Mouse (Mus musculus) ES-CJ7 (cell line): ENCODE data around the gene Mreg.
"Not testable (repeated sequence)": the region's sequence is repeated elsewhere in the genome, so short reads cannot be mapped to it uniquely, and the experiment has no call there.

Source experiments
- DNase-seq: peaks from one replicate; pipeline ENCODE4 v3.0.0; 2011; ENCODE audit warnings: low read depth, low spot score

Mreg gene

DNA sequence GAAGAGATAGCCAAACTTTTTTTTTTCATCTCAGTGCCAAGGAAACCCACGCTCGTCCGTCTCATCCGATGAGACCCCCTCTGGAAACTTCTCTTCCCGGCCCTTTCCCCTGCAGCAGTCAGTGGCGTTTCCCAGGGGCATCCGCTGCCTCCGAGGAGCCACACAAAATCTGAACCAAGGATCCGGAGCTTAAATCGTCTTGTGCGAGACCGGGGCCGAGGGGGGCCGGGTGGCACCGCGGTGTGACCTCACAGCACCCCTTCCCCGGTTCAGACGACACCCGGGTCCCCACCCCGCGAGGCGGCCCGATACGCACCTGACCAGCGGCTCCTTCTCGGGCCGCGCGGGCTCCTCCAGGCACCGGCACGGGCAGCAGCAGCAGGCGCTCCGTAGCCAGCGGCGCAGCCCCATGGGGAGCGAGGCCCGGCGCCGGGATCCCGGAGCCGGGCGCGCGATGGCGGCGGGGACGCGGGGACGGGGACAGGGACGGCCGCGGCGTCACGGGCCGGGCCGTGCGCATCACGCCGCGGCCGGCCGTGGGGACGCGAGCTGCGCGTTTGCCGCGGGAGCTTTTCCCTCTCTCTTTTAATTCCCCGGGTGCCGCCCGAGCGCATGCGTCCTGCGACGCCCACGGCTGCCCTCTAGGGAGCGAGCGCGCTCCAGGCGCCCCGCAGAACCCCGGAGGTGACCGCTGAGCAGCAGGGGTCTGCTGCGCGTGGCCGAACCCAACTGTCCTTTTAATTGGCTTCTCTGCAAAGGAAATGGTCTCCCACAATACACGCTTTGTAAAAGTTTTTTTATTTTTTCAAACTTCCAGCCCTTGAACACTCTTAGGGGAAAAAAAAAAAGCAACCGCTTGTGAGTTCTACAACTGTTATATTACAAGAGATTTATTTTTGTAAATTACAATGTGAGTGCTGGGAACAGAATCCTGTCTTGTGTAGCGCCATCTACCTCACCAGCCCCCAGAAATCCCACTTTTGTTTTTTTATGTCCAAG, at the start of gene Mreg:
Gene Mreg, minus strand, starts transcription at position 607 of the 999 bp plus-strand sequence.
- peak; percentile 92 for DNase-seq

DNA sequence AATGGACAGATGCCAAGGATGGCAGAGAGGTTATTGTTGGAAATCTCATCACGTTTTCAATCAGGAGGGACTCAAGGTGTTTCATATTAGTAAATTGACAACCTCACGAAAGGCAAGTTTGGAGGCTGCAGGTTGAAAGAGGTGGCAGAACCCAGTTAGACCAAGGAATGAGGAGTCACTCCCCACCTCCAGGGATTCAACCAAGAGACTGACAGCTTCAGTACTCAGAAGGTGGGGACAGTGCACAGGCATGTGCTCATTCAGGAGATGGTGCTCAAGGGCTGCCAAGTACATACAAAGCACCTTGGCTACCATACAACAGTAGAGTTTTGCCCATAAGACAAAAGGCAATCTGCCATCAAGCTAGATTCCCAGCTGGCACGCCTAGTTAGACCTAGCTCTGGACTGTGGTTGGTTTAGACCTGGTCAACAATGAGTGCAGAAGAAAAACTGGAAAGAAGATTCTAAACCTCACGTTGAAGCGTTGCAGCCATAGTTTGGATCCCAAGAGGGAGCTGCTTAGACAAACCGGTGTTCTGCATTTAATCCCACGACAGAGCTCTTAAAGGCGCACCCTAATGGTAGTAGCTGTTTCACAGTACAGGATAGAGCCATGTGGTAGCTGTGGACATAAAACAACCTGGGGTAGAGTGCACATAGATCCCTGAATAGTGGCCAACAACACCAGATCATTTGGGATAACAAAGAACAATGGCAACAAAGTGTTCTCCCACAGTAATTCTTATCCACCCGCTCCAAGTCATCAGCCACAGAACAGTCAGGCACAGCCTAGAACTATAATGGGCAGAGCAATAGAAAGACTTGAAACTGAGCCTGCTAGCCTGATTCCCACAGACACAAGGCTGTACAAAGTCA, 44.5 kb upstream of the Mreg start:
- DNase-seq = no peak

GRCm38 (mm10) chr1:72255854-72256175, 43.7 kb upstream of the Mreg start:
- no peak for DNase-seq

GRCm38 (mm10) chr1:72255062-72255853, 43.2 kb upstream of the Mreg start:
- DNase-seq = peak; percentile 99

GRCm38 (mm10) chr1:72254545-72255061, 42.5 kb upstream of the Mreg start:
- peak; percentile 98 for DNase-seq

- peak; percentile 69 for DNase-seq
These were observed 41.9 kb upstream of the Mreg start for GRCm38 (mm10) chr1:72253881-72254491.

DNA sequence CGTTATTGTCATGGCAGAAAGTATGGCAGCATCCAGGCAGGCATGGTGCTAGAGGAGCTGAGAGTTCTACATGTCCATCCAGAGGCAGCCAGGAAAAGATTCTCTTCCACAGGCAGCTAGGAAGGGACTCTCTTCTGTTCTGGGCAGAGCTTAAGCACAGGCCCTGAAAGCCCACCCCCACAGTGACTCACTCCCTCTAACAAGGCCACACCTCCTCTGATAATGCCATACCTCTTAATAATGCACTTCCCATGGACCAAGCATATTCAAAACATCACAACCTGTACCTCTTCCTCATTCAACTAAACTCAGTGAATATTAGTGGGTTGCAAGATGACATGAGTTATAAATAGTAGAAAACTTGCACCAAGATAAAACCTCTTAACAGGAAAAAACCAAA, 39.7 kb upstream of the Mreg start:
- no peak for DNase-seq

DNA sequence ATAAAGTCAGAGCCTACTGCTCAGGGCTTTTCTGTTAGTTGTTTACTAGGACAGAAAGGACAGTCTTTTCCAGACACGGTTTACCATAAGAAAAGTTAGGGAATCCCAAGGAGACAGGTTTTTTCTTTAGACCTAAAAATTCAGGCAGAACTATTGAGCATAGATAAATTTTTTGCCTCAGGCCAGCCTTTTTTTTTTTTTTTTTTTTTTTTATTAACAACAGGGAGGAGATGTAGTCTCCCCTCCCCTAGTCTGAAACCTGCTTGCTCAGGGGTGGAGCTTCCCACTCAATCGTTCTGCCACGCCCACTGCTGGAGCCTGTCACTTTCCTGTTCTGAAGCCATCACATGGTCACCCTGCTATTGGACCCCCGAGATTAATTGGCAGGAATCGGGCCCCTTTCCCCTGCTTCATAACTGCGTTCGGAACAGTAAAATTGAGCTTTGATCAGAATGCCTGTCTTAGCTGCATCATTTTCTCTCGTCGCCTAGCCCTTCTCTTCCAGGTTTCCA, 36.2 kb upstream of the Mreg start:
- DNase-seq = peak; percentile 59

DNA sequence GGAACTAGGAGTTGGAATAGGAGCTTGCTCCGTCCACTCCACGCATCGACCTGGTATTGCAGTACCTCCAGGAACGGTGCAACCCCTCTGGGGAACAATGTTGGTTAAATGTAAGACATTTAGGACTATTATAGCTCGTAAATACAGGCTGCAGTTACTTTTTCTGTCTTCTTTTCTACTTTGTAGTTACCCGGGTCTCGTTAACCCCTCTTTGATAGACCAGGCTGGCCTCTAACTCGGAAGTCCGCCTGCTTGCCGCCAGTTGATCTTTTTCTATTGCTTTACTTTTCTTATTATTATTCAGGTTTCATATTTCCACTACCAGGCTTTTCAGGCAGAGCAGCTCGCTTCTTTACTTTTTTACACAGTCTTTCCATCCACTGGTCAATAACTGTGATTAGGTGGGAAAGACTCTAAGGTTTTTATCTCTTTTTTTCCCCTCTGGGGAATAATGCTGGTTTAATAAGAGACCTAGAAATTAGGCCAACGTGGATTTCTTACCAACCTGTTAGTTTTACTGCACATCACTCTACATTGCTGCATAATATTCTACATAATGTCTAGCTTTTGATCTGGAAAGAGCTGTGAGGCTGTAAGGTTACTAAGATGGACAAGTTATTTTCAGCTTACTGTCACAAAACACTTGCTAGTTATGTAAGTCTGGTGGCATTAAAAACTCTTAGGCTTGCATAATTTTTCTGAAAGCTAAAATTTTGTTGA, 32.4 kb upstream of the Mreg start:
- DNase-seq = peak; percentile 95

DNA sequence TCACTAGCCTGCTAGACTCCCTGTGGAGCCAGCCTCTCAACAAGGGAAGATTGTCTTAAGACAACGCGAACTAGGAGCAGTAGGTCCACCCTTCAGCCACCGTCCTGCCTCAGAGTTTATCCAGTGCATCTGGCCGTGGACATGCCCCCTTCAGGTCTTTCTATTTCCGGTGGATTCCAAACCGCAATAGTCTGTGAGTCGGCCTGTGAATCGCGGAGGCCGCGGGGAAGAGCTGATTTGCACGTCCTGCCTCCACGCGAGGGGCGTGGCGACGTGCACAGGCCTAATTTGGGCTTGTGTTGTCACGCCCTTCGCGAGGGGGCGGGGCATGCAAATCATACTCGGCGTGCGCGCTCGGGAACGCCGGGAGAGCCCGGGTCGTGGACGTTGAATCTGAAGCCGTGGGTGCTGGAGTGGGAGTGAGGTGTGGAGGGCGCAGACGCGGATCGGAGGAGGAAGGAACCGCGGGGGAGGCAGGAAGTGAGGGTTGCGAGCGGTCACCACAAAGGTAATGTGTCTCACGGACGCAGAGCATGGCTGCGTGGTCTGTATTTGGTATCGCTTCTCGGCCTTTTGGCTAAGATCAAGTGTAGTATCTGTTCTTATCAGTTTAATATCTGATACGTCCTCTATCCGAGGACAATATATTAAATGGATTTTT, 31.7 kb upstream of the Mreg start:
- peak; percentile 100 for DNase-seq

- DNase-seq = peak; percentile 97
These were observed 30.6 kb upstream of the Mreg start for GRCm38 (mm10) chr1:72242581-72243143.

DNA sequence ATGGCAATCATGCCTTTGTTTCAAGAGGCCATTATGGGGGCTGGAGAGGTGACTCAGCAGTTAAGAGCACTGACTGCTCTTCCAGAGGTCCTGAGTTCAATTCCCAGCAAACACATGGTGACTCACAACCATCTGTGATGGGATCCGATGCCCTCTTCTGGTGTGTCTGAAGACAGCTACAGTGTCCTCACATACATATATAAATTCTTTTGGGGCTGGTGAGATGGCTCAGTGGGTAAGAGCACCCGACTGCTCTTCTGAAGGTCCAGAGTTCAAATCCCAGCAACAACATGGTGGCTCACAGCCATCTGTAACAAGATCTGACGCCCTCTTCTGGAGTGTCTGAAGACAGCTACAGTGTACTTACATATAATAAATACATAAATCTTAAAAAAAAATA, 27.0 kb upstream of the Mreg start:
- DNase-seq = not testable (repeated sequence)

- peak; percentile 57 for DNase-seq
These were observed 26.0 kb upstream of the Mreg start for GRCm38 (mm10) chr1:72238016-72238580.

DNA sequence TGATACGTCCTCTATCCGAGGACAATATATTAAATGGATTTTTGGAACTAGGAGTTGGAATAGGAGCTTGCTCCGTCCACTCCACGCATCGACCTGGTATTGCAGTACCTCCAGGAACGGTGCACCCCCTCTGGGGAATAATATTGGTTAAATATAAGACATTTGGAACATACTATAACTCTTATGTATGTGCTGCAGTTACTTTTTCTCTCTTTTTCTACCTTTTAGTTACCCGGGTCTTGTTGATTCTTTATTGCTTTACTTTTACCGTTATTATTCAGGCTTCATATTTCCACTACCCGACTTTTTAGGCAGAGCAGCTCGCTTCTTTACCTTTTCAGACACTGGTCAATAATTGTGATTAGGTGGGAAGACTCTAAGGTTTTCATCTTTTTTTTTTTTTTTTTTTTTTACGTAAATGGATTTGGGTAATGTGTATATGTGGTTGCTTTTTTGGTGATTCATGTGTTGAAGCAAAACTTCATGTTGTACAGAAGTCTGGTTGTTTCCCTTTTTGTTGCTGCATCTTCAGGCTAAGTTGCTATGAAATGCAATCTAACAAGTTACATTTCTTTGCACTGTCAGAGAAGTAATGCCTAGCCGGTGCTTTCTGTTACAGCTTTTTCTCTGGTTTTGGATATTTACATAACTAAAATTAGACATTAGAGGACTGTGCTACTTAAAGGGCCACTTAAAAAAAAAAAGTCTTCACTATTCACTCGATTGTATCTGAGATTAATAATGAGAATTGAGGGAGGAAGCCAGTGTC, 25.1 kb upstream of the Mreg start:
- peak; percentile 74 for DNase-seq

DNA sequence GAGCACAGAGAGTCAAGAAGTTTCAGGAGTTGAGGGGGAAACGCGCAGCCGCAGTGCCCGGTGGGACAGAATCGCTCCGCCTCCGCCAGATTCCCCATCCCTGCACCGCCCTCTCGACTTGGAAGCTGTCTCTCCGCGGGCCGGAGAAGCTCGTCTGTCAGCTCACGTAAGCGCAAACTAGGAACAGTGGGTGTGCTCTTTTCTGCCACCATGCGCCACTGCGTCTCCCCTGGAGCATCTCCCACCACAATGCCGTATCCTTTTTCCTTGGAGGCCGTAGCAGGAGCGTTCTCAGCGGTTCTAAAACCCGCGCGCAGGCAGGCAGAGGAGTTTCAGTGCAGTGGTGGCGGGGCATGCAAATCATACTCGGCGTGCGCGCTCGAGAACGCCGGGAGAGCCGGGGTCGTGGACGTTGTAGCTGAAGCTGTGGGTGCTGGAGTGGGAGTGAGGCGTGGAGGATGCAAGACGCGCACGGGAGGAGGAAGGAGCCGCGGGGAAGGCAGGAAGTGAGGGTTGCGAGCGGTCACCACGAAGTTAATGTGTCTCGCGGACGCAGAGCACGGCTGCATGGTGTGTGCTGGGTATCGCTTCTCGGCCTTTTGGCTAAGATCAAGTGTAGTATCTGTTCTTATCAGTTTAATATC, 24.4 kb upstream of the Mreg start:
- DNase-seq = peak; percentile 98

- DNase-seq = not testable (repeated sequence)
These were observed 20.5 kb upstream of the Mreg start for GRCm38 (mm10) chr1:72232592-72232991.

DNA sequence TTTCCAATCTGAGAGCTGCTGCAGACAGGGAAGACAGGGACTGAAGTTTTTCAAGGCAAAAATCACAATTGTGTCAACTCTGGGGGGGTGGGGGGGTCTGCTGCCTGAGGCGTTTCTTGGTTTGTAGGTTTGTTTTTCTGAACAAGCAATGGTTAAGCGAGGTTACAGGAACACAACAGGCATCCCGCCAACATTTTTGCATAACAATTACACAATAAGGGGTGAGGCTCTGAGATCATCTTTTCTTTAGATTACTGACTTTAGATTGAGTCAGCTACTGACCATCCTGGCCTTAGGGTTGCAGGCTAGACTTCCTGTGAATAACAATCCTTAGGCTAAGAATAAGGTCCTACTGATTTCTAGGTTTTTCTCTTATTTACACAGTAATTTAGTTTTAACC, 16.9 kb upstream of the Mreg start:
- peak; percentile 99 for DNase-seq

DNA sequence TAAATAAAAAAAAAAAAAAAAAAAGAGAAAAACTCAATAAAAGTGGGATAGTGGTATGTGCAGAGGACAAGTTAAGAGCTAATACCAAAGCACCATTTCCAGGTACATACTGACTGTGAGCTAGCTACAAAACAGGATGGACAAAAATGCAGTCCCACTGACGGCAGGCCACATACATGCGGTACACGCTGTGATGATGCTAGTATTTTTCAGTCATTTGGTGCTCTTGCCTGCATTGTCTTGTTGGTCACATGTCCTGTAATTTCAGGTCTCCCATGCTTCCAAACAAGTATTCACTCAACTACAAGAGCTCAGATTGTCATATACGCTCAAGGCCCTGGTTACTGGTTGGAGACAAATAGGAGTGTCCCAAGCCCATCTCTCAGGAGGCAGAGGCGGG, 15.4 kb upstream of the Mreg start:
- DNase-seq = no peak
